Mouse (Mus musculus) thymus, postnatal 14 days (tissue): ENCODE results near the gene Il17rd.

Experiments used
- DNase-seq: peaks from one replicate; pipeline ENCODE4 v3.0.0; 2021

Gene Il17rd

DNA sequence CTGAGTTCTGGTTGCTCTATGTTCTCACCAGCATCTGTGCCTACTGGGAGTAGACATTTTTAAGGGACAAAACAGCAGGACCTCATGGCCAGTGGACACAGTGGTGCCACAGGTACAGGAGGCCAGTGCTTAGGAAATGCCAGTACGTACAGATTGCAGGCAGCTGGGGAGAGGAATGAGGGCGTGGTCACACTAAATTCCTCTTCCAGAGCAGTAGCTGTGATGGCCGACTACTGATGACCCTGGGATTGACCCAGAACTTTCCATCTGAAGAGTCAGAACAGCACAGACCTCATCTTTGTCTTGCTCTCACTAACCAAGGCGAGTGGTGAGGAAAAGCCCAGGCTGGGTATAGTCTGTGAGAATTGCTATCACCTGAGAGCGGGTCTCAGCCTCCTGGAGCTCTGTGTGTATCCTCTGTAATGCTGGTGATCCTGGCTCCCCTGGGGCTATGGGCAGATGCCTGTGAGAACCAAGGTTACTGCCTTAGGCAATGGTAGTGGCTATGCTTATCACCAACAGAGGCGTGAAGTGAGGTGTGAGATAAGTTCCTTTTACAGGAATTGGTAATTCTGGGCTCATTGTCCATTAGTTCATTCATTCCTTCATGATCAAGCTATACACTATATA, 111.4 kb downstream of the Il17rd start:
- no peak for DNase-seq

DNA sequence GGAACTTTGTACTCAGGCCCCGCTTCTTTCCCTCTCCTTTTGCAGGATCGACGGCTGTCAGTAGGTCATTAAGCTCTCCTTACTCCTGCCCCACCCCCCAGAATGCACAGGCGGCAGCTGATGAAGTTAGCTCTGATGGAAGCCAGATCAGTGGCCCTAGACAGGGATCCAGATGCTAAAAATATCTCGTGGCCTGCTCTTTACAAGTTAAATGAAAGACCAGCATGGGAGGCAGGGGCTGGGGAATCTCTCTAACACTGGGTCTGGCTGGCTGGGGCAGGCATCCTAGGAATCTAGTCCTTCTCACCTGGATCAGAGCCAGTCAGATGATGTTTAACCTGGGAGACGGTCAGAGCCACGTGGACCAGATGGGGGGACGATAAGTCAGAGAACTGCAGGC, 112.7 kb downstream of the Il17rd start:
- DNase-seq = no peak

DNA sequence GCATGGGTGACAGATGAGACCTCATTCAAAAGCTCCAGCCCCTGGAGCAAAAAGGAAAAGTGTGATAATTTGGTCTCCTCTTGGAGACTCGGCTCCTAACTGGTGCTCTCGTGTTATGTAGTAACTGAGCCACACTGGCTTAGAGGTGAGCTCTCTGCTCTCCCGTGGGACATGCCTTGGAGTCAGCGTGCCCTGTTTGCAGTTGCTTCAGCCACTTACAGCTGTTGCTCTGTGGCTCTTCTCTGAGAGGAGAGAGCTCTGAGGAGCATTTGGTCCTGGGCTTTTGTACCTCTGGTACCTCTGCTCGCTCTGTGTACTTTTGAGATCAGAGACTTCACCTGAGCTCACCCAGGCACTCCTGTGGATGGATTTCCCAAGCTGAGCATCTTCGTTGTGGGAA, 116.3 kb downstream of the Il17rd start:
- DNase-seq = no peak

DNA sequence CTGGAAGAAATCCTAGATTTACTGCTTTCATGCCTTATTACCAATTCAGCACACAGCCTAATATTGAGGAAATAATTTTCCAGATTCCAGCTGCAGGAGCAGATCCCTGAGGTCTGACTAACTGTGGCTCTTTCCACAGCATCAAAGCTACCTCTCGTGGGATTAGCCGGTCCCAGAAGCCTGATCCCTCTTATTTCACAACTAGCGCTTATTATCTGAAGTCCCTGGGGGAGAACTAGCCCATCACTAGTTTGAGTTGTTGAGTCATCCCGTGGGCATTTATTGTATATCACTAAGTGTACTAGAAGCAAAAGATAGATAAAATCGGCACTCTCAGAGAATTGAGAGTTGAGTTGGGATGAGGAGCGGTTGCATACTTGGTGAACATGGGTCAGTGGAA, 117.3 kb downstream of the Il17rd start:
- DNase-seq = no peak
